Mouse (Mus musculus) hindbrain, embryonic 15.5 days (tissue): ENCODE measurements around the gene Fkbp4. TPM values are rescaled to one million over a fixed set of nuclear protein-coding genes. Genes with fewer than 3 reads are reported as not detected.

Source experiments
- ATAC-seq: fragments of 200-750 bp; cut with Nextera tagmentation; 2 replicates; pipeline ENCODE4 v1.8.0; 2017; ENCODE audit warnings: low read depth, moderate number of reproducible peaks, moderate TSS enrichment; ENCODE audit not compliant: low FRiP score
- H3K27ac ChIP-seq: fragments of 300-500 bp; sonication (generic); replicated peaks from 2 replicates; pipeline ENCODE4 v1.5.1; 2015; ENCODE audit warnings: mild to moderate bottlenecking, inconsistent platforms
- H3K27me3 ChIP-seq: fragments of 300-500 bp; sonication (generic); 2 replicates; pipeline ENCODE4 v1.6.1; 2015; ENCODE audit warnings: control low read depth, inconsistent platforms
- H3K36me3 ChIP-seq: fragments of 300-500 bp; sonication (generic); 2 replicates; pipeline ENCODE4 v1.6.1; 2015; ENCODE audit warnings: control low read depth, inconsistent platforms
- H3K4me1 ChIP-seq: fragments of 300-500 bp; sonication (generic); replicated peaks from 2 replicates; pipeline ENCODE4 v1.6.1; 2015; ENCODE audit warnings: control low read depth, inconsistent platforms
- H3K4me2 ChIP-seq: fragments of 300-500 bp; sonication (generic); 2 replicates; pipeline ENCODE4 v1.6.1; 2015; ENCODE audit warnings: moderate library complexity, mild to moderate bottlenecking, inconsistent platforms
- H3K4me3 ChIP-seq: fragments of 300-500 bp; sonication (generic); 2 replicates; pipeline ENCODE4 v1.5.1; 2015; ENCODE audit warnings: mild to moderate bottlenecking, inconsistent platforms
- H3K9ac ChIP-seq: fragments of 300-500 bp; sonication (generic); 2 replicates; pipeline ENCODE4 v1.6.1; 2015; ENCODE audit warnings: inconsistent platforms
- H3K9me3 ChIP-seq: fragments of 300-500 bp; sonication (generic); 2 replicates; pipeline ENCODE4 v1.6.1; 2016; ENCODE audit warnings: control low read depth, inconsistent platforms
- WGBS: fragments of 180-500 bp; shearing (Covaris S2); methylation state at CpG from one replicate; pipeline ENCODE4 v1.1.7; 2015; 5-methylcytosine and 5-hydroxymethylcytosine counted together
- polyA plus RNA-seq: library from polyadenylated mRNA; unstranded; fragments of >200 nt; fragmentation: Nextera tagmentation; extraction: Ambion mirVana; gene quantifications from 2 replicates; pipeline ENCODE4 v1.2.1, GENCODE M21; 2015

Fkbp4 gene
- polyA plus RNA-seq, 1 experiment from 2014 or later: 338 TPM

DNA sequence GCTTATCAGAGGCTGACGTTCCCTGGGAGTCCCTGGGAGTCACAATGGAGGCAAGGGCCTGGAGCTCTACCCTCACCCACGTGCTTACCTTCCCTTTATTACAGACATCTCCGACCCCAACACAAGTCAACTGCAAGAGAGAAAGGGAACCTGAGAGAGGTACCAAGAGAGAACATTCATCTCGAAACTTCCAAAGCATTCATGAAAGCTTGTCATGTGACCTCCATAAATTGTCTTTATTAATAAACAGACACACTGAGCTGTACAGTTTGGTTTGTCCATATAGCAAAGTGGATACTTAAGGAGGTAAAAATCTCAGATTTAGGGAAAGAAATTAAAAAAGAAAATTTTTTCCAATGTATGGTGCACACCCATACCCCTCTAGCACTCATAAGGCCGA, 22.3 kb downstream of the Fkbp4 start:
- Histone ChIP-seq H3K4me3 (no peak overlapping the region), H3K36me3 (peaks cover 18% of the 10 kb centered on the region), H3K4me2 (no peak overlapping the region), H3K27me3 (no peaks in the 10 kb centered on the region), H3K27ac (no peak overlapping the region), H3K9ac (no peak overlapping the region), H3K4me1 (no peaks in the 10 kb centered on the region), H3K9me3 (no peaks in the 10 kb centered on the region)
- WGBS: 89% methylated on average over 5 of the region's 5 CpGs
- ATAC-seq: no peak

DNA sequence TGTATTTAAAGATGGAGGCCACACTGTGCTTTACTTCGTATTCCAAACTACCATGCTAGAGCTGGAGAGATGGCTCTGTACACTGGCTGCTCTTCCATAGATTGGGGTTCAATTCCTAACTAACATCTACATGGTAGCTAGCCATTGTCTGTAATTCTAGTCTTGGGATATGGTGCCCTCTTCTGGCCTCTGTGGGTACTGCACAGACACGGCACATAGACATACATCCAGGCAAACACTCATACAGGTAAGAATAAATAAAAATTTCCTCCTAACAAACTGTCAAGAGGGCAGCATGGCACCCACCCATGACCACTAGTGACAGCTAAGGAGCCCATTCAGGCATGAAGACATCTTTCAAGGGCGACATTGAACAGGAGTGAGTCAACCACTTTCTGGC, 27.4 kb downstream of the Fkbp4 start:
- ATAC-seq: peak; percentile 46
- Histone ChIP-seq H3K4me2 (no peak overlapping the region), H3K36me3 (peaks cover 40% of the 10 kb centered on the region), H3K9ac (no peak overlapping the region), H3K27ac (no peak overlapping the region), H3K27me3 (no peaks in the 10 kb centered on the region), H3K4me3 (no peak overlapping the region), H3K4me1 (no peaks in the 10 kb centered on the region), H3K9me3 (no peaks in the 10 kb centered on the region)
- WGBS: 19% methylated on average over 3 of the region's 3 CpGs

DNA sequence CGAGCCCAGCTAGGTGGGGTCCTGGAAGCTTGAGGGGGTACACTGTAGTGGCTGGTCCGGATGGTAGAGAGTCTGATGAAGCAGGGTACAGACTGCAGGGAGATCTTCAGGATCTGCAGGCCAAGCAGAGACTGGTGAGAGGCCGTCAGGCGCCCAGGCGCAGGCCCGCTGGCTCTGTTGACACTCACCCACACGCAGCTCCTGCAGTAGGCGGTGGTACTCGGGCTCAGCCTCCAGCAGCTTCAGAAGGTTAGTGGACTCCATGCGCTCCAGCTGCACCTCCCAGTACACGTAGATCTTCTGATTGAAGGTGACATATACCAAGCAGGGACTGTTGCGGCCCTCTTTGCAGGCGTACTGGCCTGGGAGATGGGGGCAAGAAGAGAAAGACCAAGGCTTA, 28.2 kb downstream of the Fkbp4 start:
- WGBS: 94% methylated on average over 13 of the region's 13 CpGs
- Histone ChIP-seq H3K4me1 (no peaks in the 10 kb centered on the region), H3K27me3 (no peaks in the 10 kb centered on the region), H3K4me2 (no peak overlapping the region), H3K27ac (no peak overlapping the region), H3K4me3 (no peak overlapping the region), H3K9ac (no peak overlapping the region), H3K36me3 (peaks cover 40% of the 10 kb centered on the region), H3K9me3 (no peaks in the 10 kb centered on the region)
- ATAC-seq: no peak

DNA sequence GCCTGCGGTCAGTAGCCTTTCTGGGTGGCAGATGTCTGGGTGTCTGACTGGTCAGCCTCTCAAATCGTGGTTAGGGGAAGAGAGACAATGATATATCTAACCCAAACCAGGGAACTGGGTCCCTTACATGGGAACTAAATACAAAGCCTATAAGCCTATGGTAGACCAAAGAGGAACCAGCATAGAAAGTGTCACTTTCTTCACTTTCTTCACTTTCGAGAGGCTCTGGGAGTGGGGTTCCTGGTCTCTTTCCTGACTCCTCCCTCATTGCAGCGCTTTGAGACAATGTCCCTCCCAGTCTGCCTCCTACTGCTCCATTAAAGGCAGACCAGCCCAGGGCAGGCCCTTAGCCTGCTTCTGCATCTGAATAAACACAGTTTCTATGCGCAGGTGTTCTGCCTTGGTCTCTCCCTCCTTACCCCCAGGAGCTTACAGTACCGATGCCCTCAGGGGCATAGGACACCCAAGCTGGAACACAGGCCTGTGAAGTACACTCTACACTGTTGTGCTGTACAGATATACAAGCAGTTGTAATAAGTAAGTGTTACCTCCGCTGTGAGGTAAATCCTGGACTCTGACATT, 29.8 kb downstream of the Fkbp4 start:
- H3K27me3 ChIP-seq: no peaks in the 10 kb centered on the region
- H3K9me3 ChIP-seq: no peaks in the 10 kb centered on the region
- no peak overlapping the region for H3K4me2 ChIP-seq
- WGBS: 84% methylated on average over 7 of the region's 7 CpGs
- no peak for ATAC-seq
- no peak overlapping the region for H3K9ac ChIP-seq
- no peak overlapping the region for H3K4me3 ChIP-seq
- peaks cover 35% of the 10 kb centered on the region for H3K36me3 ChIP-seq
- H3K4me1 ChIP-seq: no peaks in the 10 kb centered on the region
- H3K27ac ChIP-seq: no peak overlapping the region

DNA sequence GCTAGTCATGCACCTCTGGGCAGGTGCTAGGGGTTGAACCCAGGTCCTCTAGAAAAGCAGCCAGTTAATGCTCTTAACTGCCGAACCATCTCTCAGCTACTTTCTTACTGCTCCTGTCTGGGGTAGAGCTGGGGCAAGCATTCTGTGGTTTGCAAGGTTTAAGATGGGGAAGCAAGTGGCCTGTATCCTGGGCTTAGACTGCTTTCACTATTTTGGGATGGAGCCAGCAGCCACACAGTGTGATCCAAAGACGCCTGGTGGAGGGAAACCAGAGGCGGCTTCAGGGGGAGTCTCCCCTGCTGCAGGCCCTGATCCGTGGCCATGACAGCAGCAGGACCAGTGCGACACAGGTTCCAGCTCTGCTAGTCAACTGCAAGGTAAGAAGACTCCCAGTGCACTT, 33.8 kb downstream of the Fkbp4 start:
- H3K27me3 ChIP-seq: no peaks in the 10 kb centered on the region
- no peak overlapping the region for H3K4me2 ChIP-seq
- 49% methylated on average over 5 of the region's 5 CpGs for WGBS
- H3K27ac ChIP-seq: no peak overlapping the region
- H3K36me3 ChIP-seq: peaks cover 13% of the 10 kb centered on the region
- no peak for ATAC-seq
- no peak overlapping the region for H3K9ac ChIP-seq
- peaks cover 15% of the 10 kb centered on the region for H3K4me1 ChIP-seq
- no peaks in the 10 kb centered on the region for H3K9me3 ChIP-seq
- H3K4me3 ChIP-seq: no peak overlapping the region

GRCm38 (mm10) chr6:128399421-128400185, 38.9 kb downstream of the Fkbp4 start:
- Histone ChIP-seq H3K27me3 (no peaks in the 10 kb centered on the region), H3K9ac (peak overlapping the region; percentile 49), H3K4me3 (peak overlapping the region; percentile 33), H3K4me1 (peaks cover 22% of the 10 kb centered on the region), H3K9me3 (no peaks in the 10 kb centered on the region), H3K36me3 (no peaks in the 10 kb centered on the region), H3K27ac (peak overlapping the region; percentile 58), H3K4me2 (peak overlapping the region; percentile 58)
- WGBS: 43% methylated on average over 21 of the region's 21 CpGs
- peak; percentile 90 for ATAC-seq

- no peaks in the 10 kb centered on the region for H3K36me3 ChIP-seq
- WGBS: 80% methylated on average over 3 of the region's 3 CpGs
- H3K27me3 ChIP-seq: no peaks in the 10 kb centered on the region
- H3K9me3 ChIP-seq: no peaks in the 10 kb centered on the region
- H3K27ac ChIP-seq: peak within 1 kb of the TSS; percentile 58
- peaks cover 22% of the 10 kb centered on the region for H3K4me1 ChIP-seq
- peak within 1 kb of the TSS; percentile 49 for H3K9ac ChIP-seq
- H3K4me2 ChIP-seq: peak within 1 kb of the TSS; percentile 58
- peak within 1 kb of the TSS; percentile 33 for H3K4me3 ChIP-seq
- ATAC-seq: no peak
Observed at GRCm38 (mm10) chr6:128398996-128399395, 39.5 kb downstream of the Fkbp4 start, which contains the start of gene Nrip2. TSS of gene Nrip2 (plus strand) at chr6:128399296.

- ATAC-seq: no peak
- 81% methylated on average over 7 of the region's 7 CpGs for WGBS
- H3K4me3 ChIP-seq: no peak overlapping the region
- H3K36me3 ChIP-seq: no peaks in the 10 kb centered on the region
- H3K9me3 ChIP-seq: no peaks in the 10 kb centered on the region
- H3K27me3 ChIP-seq: no peaks in the 10 kb centered on the region
- no peak overlapping the region for H3K9ac ChIP-seq
- peaks cover 22% of the 10 kb centered on the region for H3K4me1 ChIP-seq
- H3K4me2 ChIP-seq: no peak overlapping the region
- H3K27ac ChIP-seq: no peak overlapping the region
Observed at GRCm38 (mm10) chr6:128397574-128398261, 40.8 kb downstream of the Fkbp4 start.

DNA sequence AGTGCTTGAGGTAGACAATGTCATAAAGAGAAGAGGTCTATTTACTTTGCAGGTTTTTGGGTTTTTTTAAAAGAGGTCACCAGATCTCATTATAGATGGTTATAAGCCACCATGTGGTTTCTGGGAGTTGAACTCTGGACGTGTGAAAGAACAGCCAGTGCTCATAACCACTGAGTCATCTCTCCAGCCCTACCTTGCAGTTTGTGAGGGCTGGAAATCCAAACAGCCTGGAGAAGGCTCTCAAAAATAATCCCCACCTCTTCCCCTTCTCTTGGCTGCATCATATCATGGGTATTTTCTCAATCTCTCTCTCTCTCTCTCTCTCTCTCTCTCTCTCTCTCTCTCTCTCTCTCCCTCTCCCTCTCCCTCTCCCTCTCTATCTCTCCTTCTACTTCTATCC, 47.8 kb downstream of the Fkbp4 start:
- no peak overlapping the region for H3K4me3 ChIP-seq
- ATAC-seq: no peak
- H3K27ac ChIP-seq: no peak overlapping the region
- H3K4me1 ChIP-seq: no peaks in the 10 kb centered on the region
- no peak overlapping the region for H3K9ac ChIP-seq
- 61% methylated on average over 1 of the region's 1 CpGs for WGBS
- no peaks in the 10 kb centered on the region for H3K9me3 ChIP-seq
- H3K4me2 ChIP-seq: no peak overlapping the region
- no peaks in the 10 kb centered on the region for H3K36me3 ChIP-seq
- H3K27me3 ChIP-seq: no peaks in the 10 kb centered on the region

GRCm38 (mm10) chr6:128389185-128389584, 49.3 kb downstream of the Fkbp4 start:
- 96% methylated on average over 1 of the region's 1 CpGs for WGBS
- no peak for ATAC-seq
- Histone ChIP-seq H3K27me3 (no peaks in the 10 kb centered on the region), H3K27ac (no peak overlapping the region), H3K4me1 (no peaks in the 10 kb centered on the region), H3K4me2 (no peak overlapping the region), H3K9ac (no peak overlapping the region), H3K4me3 (no peak overlapping the region), H3K36me3 (no peaks in the 10 kb centered on the region), H3K9me3 (no peaks in the 10 kb centered on the region)

- Histone ChIP-seq H3K36me3 (no peaks in the 10 kb centered on the region), H3K4me2 (no peak overlapping the region), H3K27me3 (no peaks in the 10 kb centered on the region), H3K27ac (no peak overlapping the region), H3K9me3 (no peaks in the 10 kb centered on the region), H3K4me1 (no peaks in the 10 kb centered on the region), H3K4me3 (no peak overlapping the region), H3K9ac (no peak overlapping the region)
- ATAC-seq: no peak
- 82% methylated on average over 1 of the region's 1 CpGs for WGBS
Observed at GRCm38 (mm10) chr6:128385026-128385425, 53.5 kb downstream of the Fkbp4 start.

- 73% methylated on average over 7 of the region's 7 CpGs for WGBS
- ATAC-seq: no peak
- Histone ChIP-seq H3K9me3 (no peaks in the 10 kb centered on the region), H3K4me1 (no peaks in the 10 kb centered on the region), H3K36me3 (no peaks in the 10 kb centered on the region), H3K27ac (no peak overlapping the region), H3K27me3 (no peaks in the 10 kb centered on the region), H3K4me3 (no peak overlapping the region), H3K4me2 (no peak overlapping the region), H3K9ac (no peak overlapping the region)
Observed at GRCm38 (mm10) chr6:128383752-128384151, 54.7 kb downstream of the Fkbp4 start.
